Mouse (Mus musculus) embryonic fibroblast, embryonic 13.5 days (primary cell): ENCODE measurements around the gene Lnpep.

Source experiments
- CTCF ChIP-seq: IDR thresholded peaks from 2 replicates; pipeline ENCODE4 v1.5.1; 2011; ENCODE audit warnings: mild to moderate bottlenecking, control low read depth, low read length, moderate library complexity, borderline replicate concordance; ENCODE audit not compliant: insufficient read depth
- POLR2A ChIP-seq: IDR thresholded peaks from 2 replicates; pipeline ENCODE4 v1.6.1; 2011; ENCODE audit warnings: low read depth, mild to moderate bottlenecking, control low read depth, low read length, moderate library complexity

DNA sequence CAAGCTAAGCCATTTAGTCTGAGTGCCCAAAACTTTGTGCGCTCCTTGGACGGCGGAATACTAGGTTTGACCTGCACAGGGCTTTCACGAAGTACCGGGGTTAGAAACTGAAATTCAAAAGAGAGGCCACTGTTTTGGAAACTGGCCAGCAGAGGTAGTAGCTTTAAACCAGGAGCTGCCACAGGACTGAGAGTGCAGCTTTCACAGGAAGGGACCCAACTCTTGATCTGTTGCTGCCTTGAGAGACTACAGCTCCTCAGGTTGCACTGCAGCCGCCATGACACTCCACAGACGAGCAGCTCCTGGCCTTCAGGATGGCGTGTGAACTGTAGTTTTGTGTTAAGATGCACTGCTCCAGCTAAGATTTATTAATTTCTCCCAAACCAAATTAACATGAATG is 132.7 kb downstream of the Lnpep start:
- TF ChIP-seq CTCF (no peak), POLR2A (no peak)
